Mouse (Mus musculus): ENCODE results near the gene Thada. TPM values are rescaled to one million over a fixed set of nuclear protein-coding genes. Genes with fewer than 3 reads are reported as not detected.

Gene Thada
- total RNA-seq, 4 experiments from 2014 or later, result 14.7 to 20.5 (median 16.9) TPM

GRCm38 (mm10) chr17:84477176-84477575, 11.2 kb upstream of the Thada start:
- DNase-seq (ENCODE audit: low spot score in 2 of 2), result no peak

DNA sequence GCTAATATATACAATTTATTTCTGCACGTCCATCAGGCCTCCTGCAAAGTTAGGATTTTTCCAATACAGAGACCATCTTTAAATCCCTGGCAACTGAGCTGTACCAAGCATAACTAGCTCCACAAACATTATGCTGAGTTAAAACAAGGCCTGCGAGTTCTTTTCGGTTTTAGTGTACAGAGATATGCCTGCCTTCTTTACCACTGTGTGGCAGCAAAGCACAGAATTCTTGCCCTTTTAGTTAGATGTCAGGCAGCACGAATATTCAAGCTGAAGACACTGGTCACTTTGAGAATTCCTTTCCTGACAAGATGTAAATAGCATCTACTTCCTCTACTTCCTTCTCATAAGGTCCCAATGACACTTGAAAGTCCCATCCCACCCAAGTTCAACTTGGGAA, 8.3 kb upstream of the Thada start:
- no peak for DNase-seq (ENCODE audit: low spot score in 2 of 2)

DNA sequence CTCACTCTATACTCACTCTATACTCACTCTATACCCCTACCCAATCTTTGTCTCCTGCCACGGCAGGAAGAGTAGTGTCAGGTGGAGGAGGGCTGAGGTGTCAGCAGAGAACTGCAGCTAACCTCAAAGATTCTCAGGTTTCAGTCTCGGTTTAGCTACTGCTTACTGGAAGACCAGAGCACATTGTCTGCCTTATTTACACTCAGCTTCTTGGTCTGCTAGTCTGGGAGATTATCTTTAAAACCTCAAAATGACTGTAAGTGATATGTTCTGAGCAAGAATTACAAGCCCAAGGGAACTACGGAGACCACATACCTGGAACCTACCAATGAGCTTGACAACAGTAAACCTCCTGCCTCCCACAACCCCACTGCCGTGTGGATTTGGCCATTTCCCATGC, 31.0 kb downstream of the Thada start:
- no peak for DNase-seq (ENCODE audit: low spot score in 2 of 2)

- no peak for DNase-seq (ENCODE audit: low spot score in 2 of 2)
Observed at GRCm38 (mm10) chr17:84434233-84434632, 31.8 kb downstream of the Thada start.

GRCm38 (mm10) chr17:84431991-84432390, 34.0 kb downstream of the Thada start:
- DNase-seq (ENCODE audit: low spot score in 2 of 2), result no peak

DNA sequence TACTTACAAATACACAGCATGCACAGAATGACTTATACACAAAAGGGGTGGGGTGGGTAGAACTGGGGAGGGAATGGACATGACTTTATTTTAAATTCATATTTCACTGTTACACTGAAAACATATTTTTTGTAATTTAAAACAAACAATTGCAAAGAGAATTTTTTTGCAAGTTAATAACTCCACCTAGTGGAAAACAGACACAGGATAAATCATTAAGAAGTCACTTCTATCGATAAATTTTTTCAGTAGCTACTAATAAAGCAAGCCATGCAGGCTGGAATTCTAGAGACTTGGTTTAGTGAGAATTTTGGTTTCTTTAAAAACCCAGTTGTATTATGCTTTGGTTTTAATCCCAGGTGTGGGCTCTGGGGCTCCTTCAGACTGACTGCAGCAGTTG, 41.7 kb downstream of the Thada start:
- no peak for DNase-seq (ENCODE audit: low spot score in 2 of 2)

GRCm38 (mm10) chr17:84422916-84423315, 43.1 kb downstream of the Thada start:
- no peak for DNase-seq (ENCODE audit: low spot score in 2 of 2)

DNA sequence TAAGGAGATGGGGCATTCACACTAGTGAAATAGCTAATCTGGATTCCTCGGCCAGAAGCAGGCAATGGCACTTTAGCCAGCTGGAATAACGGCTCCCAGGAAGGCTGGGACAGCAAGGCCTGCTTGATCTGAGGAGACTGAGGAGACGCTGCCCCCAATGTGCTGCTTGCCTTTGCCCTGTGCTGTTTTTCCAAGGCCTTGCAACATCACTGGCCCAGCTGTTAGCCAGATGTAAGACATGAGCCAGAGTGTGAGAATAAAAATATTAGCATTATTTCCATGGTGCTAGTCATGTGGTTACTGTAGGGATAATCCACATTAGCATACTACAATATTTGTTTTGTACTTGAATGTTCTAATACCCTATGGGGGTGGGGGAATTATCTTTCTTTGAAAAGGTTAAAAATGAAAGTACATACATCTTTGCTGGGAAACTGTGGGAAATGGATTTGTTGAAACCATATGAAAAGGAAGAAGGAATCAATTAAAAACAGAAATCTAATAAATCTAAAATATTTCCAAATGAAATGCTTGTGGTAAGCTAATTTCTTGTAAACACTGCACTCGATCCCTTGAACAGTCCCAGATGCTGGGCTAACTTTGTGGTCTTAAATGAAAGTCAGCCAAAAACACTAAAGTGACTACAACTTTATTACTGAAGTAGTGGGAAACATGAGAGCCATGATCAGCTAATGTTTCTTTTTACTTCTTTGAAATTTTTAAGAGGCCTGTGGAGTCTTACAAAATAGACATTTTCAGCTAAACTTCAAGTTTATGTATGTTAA, 43.8 kb downstream of the Thada start:
- DNase-seq (ENCODE audit: low spot score in 2 of 2), result no peak

DNA sequence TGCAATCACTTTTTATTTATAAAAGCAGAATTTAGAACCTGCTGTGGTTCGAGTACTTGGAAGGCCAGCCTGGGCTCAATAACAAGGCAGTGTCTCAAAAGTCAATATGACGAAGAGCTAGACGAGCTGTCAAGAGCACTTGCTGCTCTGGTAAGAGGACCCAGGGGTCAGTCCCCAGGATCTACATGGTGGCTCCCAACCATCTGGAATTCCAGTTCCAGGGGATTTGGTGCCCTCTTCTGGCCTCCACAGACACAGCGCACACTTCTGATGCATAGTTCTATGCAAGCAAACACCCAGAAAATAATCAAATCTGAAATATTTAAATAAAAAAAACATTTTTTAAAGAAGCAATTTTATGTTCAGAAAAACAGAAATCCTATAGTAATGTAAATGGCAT, 45.0 kb downstream of the Thada start:
- DNase-seq (ENCODE audit: low spot score in 2 of 2), result no peak

DNA sequence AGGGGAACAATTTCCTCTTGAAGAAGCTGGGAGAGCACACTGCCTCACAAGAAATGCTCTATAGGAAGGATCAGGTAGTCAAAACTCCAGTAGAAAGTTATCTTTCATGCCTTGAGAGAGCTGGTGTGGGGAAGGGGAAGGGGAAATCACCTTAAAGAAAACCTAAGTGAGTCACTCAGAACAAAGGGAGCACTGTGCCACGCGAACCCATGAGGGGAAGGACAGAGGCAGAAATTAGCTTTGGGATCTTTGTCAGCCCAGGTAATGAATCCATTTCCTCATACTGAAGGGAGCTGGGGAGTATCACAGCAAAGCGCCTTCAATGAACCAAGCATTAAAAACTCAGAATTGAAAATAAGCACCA, 45.7 kb downstream of the Thada start:
- no peak for DNase-seq (ENCODE audit: low spot score in 2 of 2)

- DNase-seq (ENCODE audit: low spot score in 2 of 2), result peak; percentile 76 to 81
Observed at GRCm38 (mm10) chr17:84419326-84420275, 46.4 kb downstream of the Thada start.

GRCm38 (mm10) chr17:84415936-84416335, 50.1 kb downstream of the Thada start:
- DNase-seq (ENCODE audit: low spot score in 2 of 2), result no peak

GRCm38 (mm10) chr17:84408731-84409130, 57.3 kb downstream of the Thada start:
- DNase-seq (ENCODE audit: low spot score in 2 of 2), result no peak

DNA sequence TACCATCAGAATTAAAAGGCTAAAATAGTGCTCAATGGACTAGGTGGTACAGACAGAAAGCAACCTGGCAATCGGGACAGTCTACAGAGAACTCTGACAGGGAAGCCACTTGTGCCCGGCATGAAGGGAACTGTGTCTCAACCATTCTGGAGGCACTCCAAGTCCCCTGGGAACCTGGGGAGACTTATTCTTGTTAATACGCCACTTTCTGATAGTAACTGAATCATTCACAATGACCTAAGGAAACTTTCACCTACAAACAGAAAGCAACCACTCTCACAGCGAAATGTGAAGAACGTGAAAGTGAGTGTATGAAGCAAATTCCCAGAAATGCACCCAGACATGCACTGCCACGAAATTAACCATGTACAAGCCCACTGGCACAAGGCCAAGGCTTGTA, 60.4 kb downstream of the Thada start:
- DNase-seq (ENCODE audit: low spot score in 2 of 2), result no peak

GRCm38 (mm10) chr17:84401796-84402195, 64.2 kb downstream of the Thada start:
- DNase-seq (ENCODE audit: low spot score in 2 of 2), result no peak

GRCm38 (mm10) chr17:84399431-84399830, 66.6 kb downstream of the Thada start:
- no peak for DNase-seq (ENCODE audit: low spot score in 2 of 2)

- no peak for DNase-seq (ENCODE audit: low spot score in 2 of 2)
Observed at GRCm38 (mm10) chr17:84390026-84390425, 76.0 kb downstream of the Thada start.

DNA sequence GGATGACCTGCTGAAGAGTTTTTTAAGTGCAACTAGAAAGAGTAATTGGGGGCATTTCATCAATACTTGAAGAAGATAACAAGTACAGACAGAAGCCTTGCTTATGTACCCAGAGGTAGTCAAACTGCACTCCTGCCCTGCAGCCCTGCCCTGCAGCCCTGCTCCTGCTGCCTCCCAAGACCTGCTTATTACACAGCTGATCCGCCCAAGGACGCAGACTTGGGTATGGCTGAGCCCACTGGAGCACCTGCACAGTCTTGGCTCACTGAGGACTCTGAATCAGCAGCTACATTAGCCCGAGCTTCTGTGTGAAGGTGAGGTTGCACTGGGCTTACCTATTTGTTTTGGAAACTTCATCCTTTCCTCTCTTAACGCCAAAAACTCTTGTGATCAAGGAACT, 79.8 kb downstream of the Thada start:
- no peak for DNase-seq (ENCODE audit: low spot score in 2 of 2)

DNA sequence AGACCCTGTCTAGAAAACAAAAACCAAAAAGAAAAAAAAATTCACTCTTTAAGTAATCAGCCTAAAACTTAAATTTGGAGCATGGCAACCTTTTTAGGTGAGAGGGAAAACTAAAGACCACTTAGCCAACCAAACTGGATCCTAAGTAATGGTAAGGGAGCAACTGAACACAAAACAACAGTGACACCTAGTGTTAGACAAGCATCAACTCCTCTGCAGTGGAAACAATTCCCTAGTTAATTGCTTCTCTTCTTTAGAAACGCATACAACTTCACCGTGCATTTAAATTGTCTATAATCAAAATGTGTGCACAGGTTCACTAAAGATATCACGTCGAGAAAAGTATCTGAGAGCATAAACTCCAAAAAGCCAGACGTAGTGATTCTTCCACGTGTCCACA, 80.3 kb downstream of the Thada start:
- no peak for DNase-seq (ENCODE audit: low spot score in 2 of 2)

GRCm38 (mm10) chr17:84384661-84385060, 81.3 kb downstream of the Thada start:
- DNase-seq (ENCODE audit: low spot score in 2 of 2), result no peak

- DNase-seq (ENCODE audit: low spot score in 2 of 2), result no peak
Observed at GRCm38 (mm10) chr17:84380340-84380739, 85.7 kb downstream of the Thada start.

DNA sequence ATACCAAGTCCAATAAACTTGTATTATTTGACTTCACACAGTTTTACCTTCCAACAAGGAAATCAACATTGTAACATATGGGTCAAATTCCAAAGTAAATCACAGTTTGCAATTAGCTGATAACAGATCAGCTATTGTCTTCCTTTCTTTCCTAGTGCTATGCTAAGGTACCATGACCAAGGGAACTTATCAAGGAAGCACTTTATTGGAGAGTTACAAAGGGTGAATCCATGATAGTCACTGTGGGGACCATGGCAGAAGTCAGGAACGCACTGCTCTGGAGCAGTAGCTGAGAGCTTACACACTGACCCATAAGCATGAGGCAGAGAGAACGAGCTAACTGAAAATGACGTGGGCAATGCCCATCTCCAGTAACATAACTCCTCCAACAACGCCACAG, 89.1 kb downstream of the Thada start:
- no peak for DNase-seq (ENCODE audit: low spot score in 2 of 2)
